Mouse (Mus musculus) embryonic facial prominence, embryonic 15.5 days (tissue): Measurements from ENCODE around the gene Wwc2. TPM values are rescaled to one million over a fixed set of nuclear protein-coding genes. Genes with fewer than 3 reads are reported as not detected.

ENCODE experiments used
- ATAC-seq: fragments of 200-750 bp; cut with Nextera tagmentation; 2 replicates; pipeline ENCODE4 v1.8.0; 2017; ENCODE audit warnings: low read depth, moderate TSS enrichment; ENCODE audit not compliant: insufficient number of reproducible peaks, low FRiP score, low TSS enrichment
- H3K27ac ChIP-seq: fragments of 300-500 bp; sonication (generic); replicated peaks from 2 replicates; pipeline ENCODE4 v1.5.1; 2015; ENCODE audit warnings: mild to moderate bottlenecking, inconsistent platforms
- H3K27me3 ChIP-seq: fragments of 300-500 bp; sonication (generic); 2 replicates; pipeline ENCODE4 v1.6.1; 2015; ENCODE audit warnings: inconsistent platforms
- H3K36me3 ChIP-seq: fragments of 300-500 bp; sonication (generic); 2 replicates; pipeline ENCODE4 v1.6.1; 2015; ENCODE audit warnings: mild to moderate bottlenecking, inconsistent platforms
- H3K4me1 ChIP-seq: fragments of 300-500 bp; sonication (generic); 2 replicates; pipeline ENCODE4 v1.6.1; 2015; ENCODE audit warnings: inconsistent platforms
- H3K4me2 ChIP-seq: fragments of 300-500 bp; sonication (generic); replicated peaks from 2 replicates; pipeline ENCODE4 v1.6.1; 2015; ENCODE audit warnings: mild to moderate bottlenecking, inconsistent platforms
- H3K4me3 ChIP-seq: fragments of 300-500 bp; sonication (generic); replicated peaks from 2 replicates; pipeline ENCODE4 v1.5.1; 2015; ENCODE audit warnings: mild to moderate bottlenecking, inconsistent platforms
- H3K9ac ChIP-seq: fragments of 300-500 bp; sonication (generic); 2 replicates; pipeline ENCODE4 v1.6.1; 2015; ENCODE audit warnings: inconsistent platforms
- H3K9me3 ChIP-seq: fragments of 300-500 bp; sonication (generic); replicated peaks from 2 replicates; pipeline ENCODE4 v1.6.1; 2016; ENCODE audit warnings: inconsistent platforms
- WGBS: fragments of 180-500 bp; shearing (Covaris S2); methylation state at CpG from one replicate; pipeline ENCODE4 v1.1.7; 2015; 5-methylcytosine and 5-hydroxymethylcytosine counted together
- polyA plus RNA-seq: library from polyadenylated mRNA; unstranded; fragments of >200 nt; fragmentation: Nextera tagmentation; extraction: Ambion mirVana; gene quantifications from 2 replicates; pipeline ENCODE4 v1.2.1, GENCODE M21; 2015

The Wwc2 gene
- polyA plus RNA-seq, 1 experiment from 2014 or later = 12.0 TPM

- H3K27ac ChIP-seq = peak overlapping the region; percentile 95
- WGBS = under 1% methylated on average over 64 of the region's 66 CpGs
- H3K4me2 ChIP-seq = peak overlapping the region; percentile 90
- no peaks in the 10 kb centered on the region for H3K9me3 ChIP-seq
- no peaks in the 10 kb centered on the region for H3K36me3 ChIP-seq
- peaks cover 58% of the 10 kb centered on the region for H3K4me1 ChIP-seq
- H3K4me3 ChIP-seq = peak overlapping the region; percentile 97
- H3K27me3 ChIP-seq = no peaks in the 10 kb centered on the region
- H3K9ac ChIP-seq = peak overlapping the region; percentile 97
- ATAC-seq = no peak; the same call in none of the 2 replicates
These were observed 904 bp downstream of the Wwc2 start for GRCm38 (mm10) chr8:47989655-47990385.

- peaks cover 53% of the 10 kb centered on the region for H3K4me1 ChIP-seq
- H3K9ac ChIP-seq = peak overlapping the region; percentile 97; the same call in 1 of the 2 replicates
- H3K27me3 ChIP-seq = no peaks in the 10 kb centered on the region
- H3K9me3 ChIP-seq = no peaks in the 10 kb centered on the region
- ATAC-seq = no peak
- peak overlapping the region; percentile 90 for H3K4me2 ChIP-seq
- H3K36me3 ChIP-seq = no peaks in the 10 kb centered on the region
- WGBS = 19% methylated on average over 8 of the region's 8 CpGs
- H3K27ac ChIP-seq = no peak overlapping the region
- peak overlapping the region; percentile 97 for H3K4me3 ChIP-seq
These were observed 1.5 kb downstream of the Wwc2 start for GRCm38 (mm10) chr8:47989211-47989610.

- Histone ChIP-seq H3K27ac (no peak overlapping the region), H3K9ac (no peak overlapping the region), H3K4me1 (peaks cover 53% of the 10 kb centered on the region), H3K27me3 (no peaks in the 10 kb centered on the region), H3K4me3 (no peak overlapping the region), H3K9me3 (no peaks in the 10 kb centered on the region), H3K4me2 (peak overlapping the region; percentile 37), H3K36me3 (no peaks in the 10 kb centered on the region)
- ATAC-seq = no peak
- 62% methylated on average over 15 of the region's 15 CpGs for WGBS
These were observed 2.6 kb downstream of the Wwc2 start for GRCm38 (mm10) chr8:47988111-47988510.

GRCm38 (mm10) chr8:47985644-47986043, 5.1 kb downstream of the Wwc2 start:
- Histone ChIP-seq H3K27me3 (no peaks in the 10 kb centered on the region), H3K27ac (peak overlapping the region; percentile 48; the same call in 1 of the 2 replicates), H3K9me3 (no peaks in the 10 kb centered on the region), H3K4me2 (no peak overlapping the region), H3K4me3 (no peak overlapping the region), H3K9ac (no peak overlapping the region), H3K36me3 (no peaks in the 10 kb centered on the region; the same call in 1 of the 2 replicates), H3K4me1 (peaks cover 41% of the 10 kb centered on the region)
- WGBS = 32% methylated on average over 10 of the region's 10 CpGs
- ATAC-seq = no peak

GRCm38 (mm10) chr8:47985243-47985642, 5.5 kb downstream of the Wwc2 start:
- no peak overlapping the region for H3K4me2 ChIP-seq
- no peak for ATAC-seq
- H3K27me3 ChIP-seq = no peaks in the 10 kb centered on the region
- peaks cover 41% of the 10 kb centered on the region for H3K4me1 ChIP-seq
- H3K4me3 ChIP-seq = no peak overlapping the region
- no peaks in the 10 kb centered on the region for H3K9me3 ChIP-seq
- no peaks in the 10 kb centered on the region; the same call in 1 of the 2 replicates for H3K36me3 ChIP-seq
- peak overlapping the region; percentile 48; the same call in 1 of the 2 replicates for H3K27ac ChIP-seq
- H3K9ac ChIP-seq = no peak overlapping the region

- H3K4me2 ChIP-seq = no peak overlapping the region
- no peaks in the 10 kb centered on the region for H3K9me3 ChIP-seq
- no peak overlapping the region for H3K27ac ChIP-seq
- H3K9ac ChIP-seq = no peak overlapping the region
- H3K4me1 ChIP-seq = peaks cover 9% of the 10 kb centered on the region
- no peak for ATAC-seq
- no peaks in the 10 kb centered on the region; the same call in 1 of the 2 replicates for H3K36me3 ChIP-seq
- H3K27me3 ChIP-seq = no peaks in the 10 kb centered on the region
- WGBS = 89% methylated on average over 6 of the region's 6 CpGs
- H3K4me3 ChIP-seq = no peak overlapping the region
These were observed 9.6 kb downstream of the Wwc2 start for GRCm38 (mm10) chr8:47981075-47981474.

- Histone ChIP-seq H3K4me2 (no peak overlapping the region), H3K27me3 (no peaks in the 10 kb centered on the region), H3K4me3 (no peak overlapping the region), H3K9me3 (no peaks in the 10 kb centered on the region), H3K4me1 (peaks cover 8% of the 10 kb centered on the region), H3K27ac (no peak overlapping the region), H3K36me3 (no peaks in the 10 kb centered on the region; the same call in 1 of the 2 replicates), H3K9ac (no peak overlapping the region)
- WGBS = 92% methylated on average over 8 of the region's 8 CpGs
- no peak for ATAC-seq
These were observed 10.8 kb downstream of the Wwc2 start for GRCm38 (mm10) chr8:47979876-47980275.

- Histone ChIP-seq H3K27ac (no peak overlapping the region), H3K9ac (no peak overlapping the region), H3K4me1 (peaks cover 17% of the 10 kb centered on the region), H3K36me3 (no peaks in the 10 kb centered on the region; the same call in 1 of the 2 replicates), H3K4me3 (no peak overlapping the region), H3K4me2 (no peak overlapping the region), H3K9me3 (no peaks in the 10 kb centered on the region), H3K27me3 (no peaks in the 10 kb centered on the region)
- no peak for ATAC-seq
- 84% methylated on average over 6 of the region's 6 CpGs for WGBS
These were observed 12.0 kb downstream of the Wwc2 start for GRCm38 (mm10) chr8:47978755-47979154.

- Histone ChIP-seq H3K9ac (no peak overlapping the region), H3K36me3 (no peaks in the 10 kb centered on the region), H3K9me3 (no peaks in the 10 kb centered on the region), H3K27ac (no peak overlapping the region; the same call in 1 of the 2 replicates), H3K27me3 (no peaks in the 10 kb centered on the region), H3K4me2 (peak overlapping the region; percentile 45), H3K4me1 (peaks cover 17% of the 10 kb centered on the region), H3K4me3 (peak overlapping the region; percentile 31)
- ATAC-seq = peak; percentile 12; the same call in 1 of the 2 replicates
- WGBS = 25% methylated on average over 7 of the region's 7 CpGs
These were observed 15.8 kb downstream of the Wwc2 start for GRCm38 (mm10) chr8:47974963-47975314.

- no peaks in the 10 kb centered on the region for H3K27me3 ChIP-seq
- H3K36me3 ChIP-seq = no peaks in the 10 kb centered on the region
- peaks cover 17% of the 10 kb centered on the region for H3K4me1 ChIP-seq
- peak; percentile 49; the same call in 1 of the 2 replicates for ATAC-seq
- no peaks in the 10 kb centered on the region for H3K9me3 ChIP-seq
- H3K4me3 ChIP-seq = peak overlapping the region; percentile 31
- peak overlapping the region; percentile 45 for H3K4me2 ChIP-seq
- WGBS = 21% methylated on average over 20 of the region's 20 CpGs
- H3K9ac ChIP-seq = no peak overlapping the region
- no peak overlapping the region; the same call in 1 of the 2 replicates for H3K27ac ChIP-seq
These were observed 16.4 kb downstream of the Wwc2 start for GRCm38 (mm10) chr8:47974138-47974962.

GRCm38 (mm10) chr8:47971121-47971520, 19.6 kb downstream of the Wwc2 start:
- Histone ChIP-seq H3K9me3 (no peaks in the 10 kb centered on the region), H3K4me3 (no peak overlapping the region), H3K36me3 (no peaks in the 10 kb centered on the region), H3K4me2 (no peak overlapping the region), H3K9ac (no peak overlapping the region), H3K27me3 (no peaks in the 10 kb centered on the region), H3K4me1 (peaks cover 23% of the 10 kb centered on the region), H3K27ac (no peak overlapping the region)
- ATAC-seq = no peak
- 76% methylated on average over 2 of the region's 2 CpGs for WGBS
